Comparison of ENCODE assay signal across 12 mouse cellular contexts in genomic region chr3:37882417-37882816, GRCm38 (mm10).
DNase-seq lines count a peak whose midpoint lies in the region; ATAC-seq and TF ChIP-seq lines count a peak whose summit lies in the region.
"Had no signal": no experiment of that assay in that cellular context is flagged by ENCODE, and none has a peak within 500 bp of the region (broad histone marks: within the 10 kb centered on the region; RNA-seq: fewer than 3 reads in every experiment).

No protein-coding gene starts in this region.

- no peak overlapping the region for H3K4me2 ChIP-seq in heart, embryonic 12.5 days
- no peak overlapping the region for H3K4me2 ChIP-seq in lung, postnatal 0 days (replicated peaks; ENCODE audit: low read depth, low read length)
- H3K4me2 ChIP-seq: embryonic facial prominence, embryonic 15.5 days had no signal

- 43% methylated on average over 5 of the region's 5 CpGs for WGBS in heart, embryonic 12.5 days
- WGBS in lung, postnatal 0 days, result 65% methylated on average over 5 of the region's 5 CpGs

- intact Hi-C loops in heart, postnatal 36 days (cut with DNase I), result no loop called here

- no peak overlapping the region for H3K27ac ChIP-seq in heart, embryonic 12.5 days (ENCODE audit: poor library complexity, severe bottlenecking)
- no peak overlapping the region for H3K27ac ChIP-seq in lung, postnatal 0 days (ENCODE audit: low read length)
- H3K27ac ChIP-seq: embryonic facial prominence, embryonic 15.5 days had no signal

- peaks cover 3% of the 10 kb centered on the region; the same call in 1 of the 2 replicates for H3K4me1 ChIP-seq in heart, embryonic 12.5 days (replicated peaks)
- no peaks in the 10 kb centered on the region for H3K4me1 ChIP-seq in lung, postnatal 0 days (ENCODE audit: insufficient read depth, low read depth, low read length)
- H3K4me1 ChIP-seq: embryonic facial prominence, embryonic 15.5 days had no signal

- H3K9me3 ChIP-seq in heart, embryonic 12.5 days (replicated peaks), result no peaks in the 10 kb centered on the region
- H3K9me3 ChIP-seq in lung, postnatal 0 days (ENCODE audit: low read length), result no peaks in the 10 kb centered on the region
- H3K9me3 ChIP-seq: embryonic facial prominence, embryonic 15.5 days had no signal

- no peak overlapping the region for H3K4me3 ChIP-seq in heart, embryonic 12.5 days
- H3K4me3 ChIP-seq in lung, postnatal 0 days (ENCODE audit: low read depth, low read length), result no peak overlapping the region
- H3K4me3 ChIP-seq: embryonic facial prominence, embryonic 15.5 days had no signal

- H3K9ac ChIP-seq in heart, embryonic 12.5 days, result no peak overlapping the region
- no peak overlapping the region for H3K9ac ChIP-seq in lung, postnatal 0 days (replicated peaks; ENCODE audit: low read depth)
- H3K9ac ChIP-seq: embryonic facial prominence, embryonic 15.5 days had no signal

- no peak for ATAC-seq in heart, embryonic 12.5 days (ENCODE audit: insufficient number of reproducible peaks, low FRiP score)
- peak; percentile 16; the same call in 1 of the 2 replicates for ATAC-seq in lung, postnatal 0 days

- DNase-seq in heart, adult 11 months, result peak; percentile 94
- no peak for DNase-seq in lung, postnatal 0 days (ENCODE audit: low spot score)
- no peak for DNase-seq in lung, postnatal 4 days
- peak; percentile 50 for DNase-seq in brain, embryonic 14.5 days (ENCODE audit: low read depth)
- DNase-seq in heart, postnatal 36 days, result peak; percentile 45 to 46
- DNase-seq in adrenal gland, adult 2 months, result no peak
- no peak for DNase-seq in testis, postnatal 10 days (ENCODE audit: low spot score)
- DNase-seq: cerebellum, postnatal 25 days; kidney, adult 11 months; right cerebral cortex, adult 18-20 months had no signal

- peak; percentile 47 for TF ChIP-seq EP300 in lung, postnatal 0 days (IDR thresholded peaks at IDR 0.05)

- no peaks in the 10 kb centered on the region for H3K27me3 ChIP-seq in heart, embryonic 12.5 days (replicated peaks)
- no peaks in the 10 kb centered on the region for H3K27me3 ChIP-seq in lung, postnatal 0 days (replicated peaks; ENCODE audit: insufficient read depth, low read length)
- H3K27me3 ChIP-seq: embryonic facial prominence, embryonic 15.5 days had no signal

- no peaks in the 10 kb centered on the region for H3K36me3 ChIP-seq in heart, embryonic 12.5 days
- no peaks in the 10 kb centered on the region for H3K36me3 ChIP-seq in lung, postnatal 0 days (ENCODE audit: insufficient read depth, low read length)
- H3K36me3 ChIP-seq: embryonic facial prominence, embryonic 15.5 days had no signal

- TF ChIP-seq POLR2A in brain, embryonic 14.5 days (IDR thresholded peaks at IDR 0.05; ENCODE audit: borderline replicate concordance, extremely low read depth, insufficient read depth, insufficient read length, poor library complexity, severe bottlenecking), result no peak

- no peak for TF ChIP-seq CTCF in lung, postnatal 0 days (IDR thresholded peaks at IDR 0.05)
- TF ChIP-seq CTCF in brain, embryonic 14.5 days (IDR thresholded peaks at IDR 0.05; ENCODE audit: borderline replicate concordance, extremely low read depth, insufficient read depth, insufficient read length), result no peak

Comparison
In these comparisons a context has a peak if more than half of its experiments do, and no peak if none do; other contexts are left out.
1. DNase-seq: peak in heart, adult 11 months (single experiment), brain, embryonic 14.5 days (single experiment) and heart, postnatal 36 days (2 of 2); none in lung, postnatal 0 days (single experiment), lung, postnatal 4 days (0 of 2), adrenal gland, adult 2 months (single experiment) and testis, postnatal 10 days (single experiment).